Mouse (Mus musculus) adipocyte (in vitro differentiated cells): Measurements from ENCODE around the gene Zmym2.

Source experiments
- DNase-seq: peaks from one replicate; pipeline ENCODE4 v3.0.0-alpha.2; 2016; ENCODE audit warnings: low spot score

Gene Zmym2

DNA sequence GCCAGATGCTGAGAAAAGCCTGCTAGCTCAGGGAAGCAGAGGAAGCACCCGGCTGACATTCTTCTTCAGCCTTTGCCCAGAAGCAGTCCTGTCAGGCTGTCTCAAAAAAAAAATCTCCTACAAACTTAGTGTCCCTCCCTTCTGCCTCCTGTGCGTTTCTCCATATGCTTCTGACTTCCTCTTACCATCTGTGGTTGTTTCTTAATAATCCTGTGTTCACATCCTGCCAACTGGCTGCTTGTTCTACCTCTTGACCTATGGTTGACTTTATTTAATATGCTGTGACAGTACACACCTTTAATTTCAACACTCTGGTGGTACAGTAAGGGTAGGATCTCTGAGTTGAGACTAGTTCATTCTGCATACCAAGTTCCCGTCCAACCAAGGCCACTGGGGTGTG is 32.1 kb downstream of the Zmym2 start:
- DNase-seq = no peak

GRCm38 (mm10) chr14:56935481-56935880 is 49.0 kb downstream of the Zmym2 start:
- no peak for DNase-seq

DNA sequence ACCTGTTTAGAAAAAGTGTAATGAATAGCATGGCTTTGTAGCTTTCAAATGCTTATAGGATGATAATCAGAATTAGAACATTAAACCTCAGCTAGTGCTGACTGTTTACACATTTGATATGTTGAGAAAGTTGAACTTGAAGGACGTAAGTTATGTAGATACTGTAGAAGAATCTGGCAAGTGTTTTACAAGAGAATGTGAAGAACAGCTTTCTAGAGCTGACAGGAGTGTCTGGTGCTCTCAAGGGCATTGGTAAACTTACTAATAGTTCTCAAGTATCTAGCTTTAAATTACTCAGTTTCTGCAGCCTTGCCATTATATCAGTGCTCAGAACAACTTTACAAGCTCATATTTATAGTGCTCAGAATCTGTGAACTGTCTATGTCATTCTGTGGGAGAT is 53.5 kb downstream of the Zmym2 start:
- no peak for DNase-seq

DNA sequence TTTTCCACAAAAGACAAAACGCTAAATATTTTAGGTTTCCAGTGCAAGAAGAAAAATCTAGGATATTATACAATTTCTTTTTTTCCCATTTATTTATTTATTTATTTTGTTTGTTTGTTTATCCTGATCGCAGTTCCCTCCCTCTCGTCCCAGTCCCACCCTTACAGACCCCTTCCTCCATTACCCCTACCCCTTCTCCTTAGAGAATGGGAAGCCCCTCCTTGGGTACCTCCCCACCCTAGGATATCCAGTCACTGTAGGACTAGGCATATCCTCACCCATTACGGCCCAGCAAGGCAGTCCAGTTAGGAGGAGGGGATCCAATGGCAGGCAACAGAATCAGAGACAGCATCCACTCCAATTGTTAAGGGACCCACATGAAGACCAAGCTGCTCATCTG is 66.5 kb downstream of the Zmym2 start:
- DNase-seq = no peak

- no peak for DNase-seq
Observed at GRCm38 (mm10) chr14:56954393-56954792, 67.9 kb downstream of the Zmym2 start.

GRCm38 (mm10) chr14:56963969-56964734 is 77.7 kb downstream of the Zmym2 start:
- DNase-seq = peak; percentile 55

DNA sequence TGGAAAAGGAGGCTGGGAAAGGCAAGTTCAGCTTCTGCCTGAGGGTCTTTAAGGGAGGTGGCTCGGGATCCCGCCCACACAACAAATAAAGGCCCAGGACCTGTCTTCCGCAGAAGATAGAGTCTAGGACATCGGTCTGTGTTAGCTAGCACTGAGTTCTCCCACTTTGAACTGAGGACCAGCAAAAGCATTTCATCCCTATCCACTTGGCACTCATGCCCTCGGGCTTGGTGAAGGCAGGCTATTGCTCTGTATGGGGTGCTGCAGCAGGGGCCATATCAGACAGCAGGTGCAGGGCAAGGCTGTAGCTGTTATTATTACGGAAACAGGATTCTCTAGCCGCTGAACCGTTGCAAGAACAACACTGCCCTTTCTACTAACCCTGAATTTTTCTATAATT is 83.2 kb downstream of the Zmym2 start:
- no peak for DNase-seq

DNA sequence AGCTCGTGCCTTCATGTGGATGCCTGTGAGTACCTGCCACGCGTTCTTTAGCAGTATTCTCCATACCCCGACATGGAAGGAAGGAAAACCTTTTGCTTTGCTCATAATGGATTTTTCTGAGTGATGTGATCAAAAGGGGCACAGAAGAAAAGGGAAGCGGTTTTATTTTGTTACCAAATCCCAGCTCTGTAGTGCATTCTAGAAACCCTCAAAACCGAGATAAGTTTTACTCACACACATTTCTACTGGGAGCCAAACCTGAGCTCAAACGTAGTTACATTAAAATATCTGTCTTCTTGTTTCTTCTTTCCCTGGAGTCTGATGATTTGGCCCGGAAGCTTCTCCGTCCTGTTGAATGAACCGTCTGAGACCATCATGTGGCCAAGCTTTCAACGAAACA is 83.7 kb downstream of the Zmym2 start:
- DNase-seq = no peak

DNA sequence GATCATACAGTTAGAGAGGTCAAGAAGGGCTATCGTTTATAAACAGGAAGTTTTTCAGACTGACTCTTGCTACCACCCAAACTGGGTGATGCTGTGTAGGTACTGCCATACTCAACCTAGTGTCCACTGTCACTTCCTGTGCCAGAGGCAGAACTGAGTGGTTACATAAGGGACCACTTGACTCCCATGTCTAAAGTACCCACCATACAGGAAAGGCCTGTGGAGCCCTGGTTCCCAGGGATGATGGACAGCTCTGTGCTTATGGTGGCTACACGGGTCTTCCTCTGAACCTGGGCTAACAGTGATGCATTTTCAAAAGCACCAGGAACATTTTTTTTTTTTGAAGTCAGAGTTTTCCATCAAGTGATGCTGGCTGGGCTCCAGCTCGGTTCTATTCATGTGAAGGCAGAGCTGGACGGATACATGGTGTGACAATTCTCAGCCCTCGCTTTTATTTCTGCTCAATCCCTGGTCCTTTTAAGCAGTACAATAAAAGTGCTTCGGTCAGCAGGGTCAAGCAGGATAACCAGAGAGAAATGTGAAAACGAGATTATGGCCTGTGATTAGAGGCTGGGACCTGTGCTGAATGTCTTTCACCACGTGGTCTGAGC is 91.7 kb downstream of the Zmym2 start:
- no peak for DNase-seq

DNA sequence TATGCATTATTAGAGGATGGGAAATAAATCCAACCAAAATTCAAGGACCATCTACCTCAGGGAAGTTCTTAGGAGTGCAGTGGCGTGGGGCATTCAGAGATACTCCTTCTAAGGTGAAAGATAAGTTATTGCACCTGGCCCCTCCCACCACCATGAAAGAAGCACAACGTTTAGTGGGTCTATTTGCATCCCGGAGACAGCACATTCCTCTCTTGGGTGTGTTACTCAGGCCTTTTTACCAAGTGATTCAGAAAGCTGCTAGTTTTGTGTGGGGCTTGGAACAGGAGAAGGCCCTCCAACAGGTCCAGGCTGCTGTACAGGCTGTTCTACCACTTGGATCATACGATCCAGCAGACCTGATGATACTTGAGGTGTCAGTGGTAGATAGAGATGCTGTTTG is 102.2 kb downstream of the Zmym2 start:
- no peak for DNase-seq
